Mouse (Mus musculus) limb, embryonic 15.5 days (tissue): Measurements from ENCODE around the gene Maml2. TPM values are rescaled to one million over a fixed set of nuclear protein-coding genes. Genes with fewer than 3 reads are reported as not detected.
A peak's percentile ranks its signal among the peaks of the same experiment; 100 is the strongest.

Source experiments
- ATAC-seq: fragments of 200-750 bp; cut with Nextera tagmentation; 2 replicates; pipeline ENCODE4 v1.8.0; 2017; ENCODE audit warnings: low read depth, moderate TSS enrichment; ENCODE audit not compliant: insufficient number of reproducible peaks, low FRiP score, low TSS enrichment
- H3K27ac ChIP-seq: fragments of 300-500 bp; sonication (generic); 2 replicates; pipeline ENCODE4 v1.5.1; 2015; ENCODE audit warnings: moderate library complexity, mild to moderate bottlenecking, inconsistent platforms
- H3K27me3 ChIP-seq: fragments of 300-500 bp; sonication (generic); 2 replicates; pipeline ENCODE4 v1.6.1; 2015; ENCODE audit warnings: inconsistent platforms
- H3K36me3 ChIP-seq: fragments of 300-500 bp; sonication (generic); 2 replicates; pipeline ENCODE4 v1.6.1; 2015; ENCODE audit warnings: inconsistent platforms
- H3K4me1 ChIP-seq: fragments of 300-500 bp; sonication (generic); 2 replicates; pipeline ENCODE4 v1.6.1; 2015; ENCODE audit warnings: inconsistent platforms
- H3K4me2 ChIP-seq: fragments of 300-500 bp; sonication (generic); 2 replicates; pipeline ENCODE4 v1.6.1; 2015; ENCODE audit warnings: mild to moderate bottlenecking, inconsistent platforms
- H3K4me3 ChIP-seq: fragments of 300-500 bp; sonication (generic); 2 replicates; pipeline ENCODE4 v1.5.1; 2015; ENCODE audit warnings: mild to moderate bottlenecking, inconsistent platforms
- H3K9ac ChIP-seq: fragments of 300-500 bp; sonication (generic); 2 replicates; pipeline ENCODE4 v1.6.1; 2015; ENCODE audit warnings: inconsistent platforms
- H3K9me3 ChIP-seq: fragments of 300-500 bp; sonication (generic); 2 replicates; pipeline ENCODE4 v1.6.1; 2016; ENCODE audit warnings: inconsistent platforms
- WGBS: fragments of 180-500 bp; shearing (Covaris S2); methylation state at CpG from one replicate; pipeline ENCODE4 v1.1.7; 2015; 5-methylcytosine and 5-hydroxymethylcytosine counted together
- polyA plus RNA-seq: library from polyadenylated mRNA; unstranded; fragments of >200 nt; fragmentation: Nextera tagmentation; extraction: Ambion mirVana; gene quantifications from 2 replicates; pipeline ENCODE4 v1.2.1, GENCODE M21; 2015

Maml2 gene
- polyA plus RNA-seq, 1 experiment from 2014 or later = 10.9 TPM

- Histone ChIP-seq H3K27me3 (no peaks in the 10 kb centered on the region), H3K9ac (no peak overlapping the region)
- ATAC-seq = no peak
These were observed 354.1 kb downstream of the Maml2 start for GRCm38 (mm10) chr9:13651828-13652227.

GRCm38 (mm10) chr9:13652389-13652877, 354.7 kb downstream of the Maml2 start:
- no peaks in the 10 kb centered on the region; the same call in 1 of the 2 replicates for H3K4me1 ChIP-seq
- 76% methylated on average over 8 of the region's 8 CpGs for WGBS
- no peaks in the 10 kb centered on the region for H3K9me3 ChIP-seq
- ATAC-seq = no peak
- no peak overlapping the region for H3K4me2 ChIP-seq
- H3K36me3 ChIP-seq = no peaks in the 10 kb centered on the region
- H3K4me3 ChIP-seq = no peak overlapping the region
- H3K9ac ChIP-seq = no peak overlapping the region
- no peaks in the 10 kb centered on the region for H3K27me3 ChIP-seq
- H3K27ac ChIP-seq = no peak overlapping the region

More at GRCm38 (mm10) chr9:13651828-13652227, 354.1 kb downstream of the Maml2 start:
- Histone ChIP-seq H3K9me3 (no peaks in the 10 kb centered on the region), H3K4me1 (no peaks in the 10 kb centered on the region; the same call in 1 of the 2 replicates), H3K36me3 (no peaks in the 10 kb centered on the region), H3K4me2 (no peak overlapping the region), H3K27ac (no peak overlapping the region), H3K4me3 (no peak overlapping the region)
- 88% methylated on average over 4 of the region's 4 CpGs for WGBS

GRCm38 (mm10) chr9:13652917-13653316, 355.2 kb downstream of the Maml2 start:
- Histone ChIP-seq H3K27ac (no peak overlapping the region), H3K9me3 (no peaks in the 10 kb centered on the region), H3K4me2 (no peak overlapping the region), H3K9ac (no peak overlapping the region), H3K36me3 (no peaks in the 10 kb centered on the region), H3K4me3 (no peak overlapping the region), H3K4me1 (no peaks in the 10 kb centered on the region; the same call in 1 of the 2 replicates), H3K27me3 (no peaks in the 10 kb centered on the region)
- 41% methylated on average over 3 of the region's 3 CpGs for WGBS
- no peak for ATAC-seq

- WGBS = 11% methylated on average over 12 of the region's 12 CpGs
- Histone ChIP-seq H3K9ac (no peak overlapping the region), H3K9me3 (no peaks in the 10 kb centered on the region), H3K27me3 (no peaks in the 10 kb centered on the region), H3K36me3 (no peaks in the 10 kb centered on the region), H3K4me2 (peak overlapping the region; percentile 29; the same call in 1 of the 2 replicates), H3K27ac (peak overlapping the region; percentile 38; the same call in 1 of the 2 replicates), H3K4me3 (no peak overlapping the region), H3K4me1 (peaks cover 18% of the 10 kb centered on the region)
- ATAC-seq = no peak
These were observed 364.2 kb downstream of the Maml2 start for GRCm38 (mm10) chr9:13661768-13662623.

- 76% methylated on average over 2 of the region's 2 CpGs for WGBS
- Histone ChIP-seq H3K36me3 (no peaks in the 10 kb centered on the region), H3K27ac (no peak overlapping the region), H3K4me1 (peaks cover 17% of the 10 kb centered on the region), H3K27me3 (no peaks in the 10 kb centered on the region), H3K4me2 (no peak overlapping the region), H3K9ac (no peak overlapping the region), H3K9me3 (no peaks in the 10 kb centered on the region), H3K4me3 (no peak overlapping the region)
- ATAC-seq = no peak
These were observed 367.8 kb downstream of the Maml2 start for GRCm38 (mm10) chr9:13665487-13665969.

GRCm38 (mm10) chr9:13667955-13668354, 370.2 kb downstream of the Maml2 start:
- no peak overlapping the region for H3K9ac ChIP-seq
- no peaks in the 10 kb centered on the region for H3K36me3 ChIP-seq
- H3K27me3 ChIP-seq = no peaks in the 10 kb centered on the region
- no peak overlapping the region for H3K27ac ChIP-seq
- no peak overlapping the region for H3K4me3 ChIP-seq
- no peaks in the 10 kb centered on the region for H3K9me3 ChIP-seq
- H3K4me2 ChIP-seq = no peak overlapping the region
- no peaks in the 10 kb centered on the region; the same call in 1 of the 2 replicates for H3K4me1 ChIP-seq
- ATAC-seq = no peak
- WGBS = 100% methylated on average over 1 of the region's 1 CpGs

GRCm38 (mm10) chr9:13668742-13669141, 371.0 kb downstream of the Maml2 start:
- Histone ChIP-seq H3K36me3 (no peaks in the 10 kb centered on the region), H3K4me1 (no peaks in the 10 kb centered on the region; the same call in 1 of the 2 replicates), H3K9me3 (no peaks in the 10 kb centered on the region), H3K9ac (no peak overlapping the region), H3K27me3 (no peaks in the 10 kb centered on the region), H3K4me2 (no peak overlapping the region), H3K27ac (no peak overlapping the region), H3K4me3 (no peak overlapping the region)
- 64% methylated on average over 2 of the region's 2 CpGs for WGBS
- no peak for ATAC-seq

GRCm38 (mm10) chr9:13671125-13671769, 373.5 kb downstream of the Maml2 start:
- no peak overlapping the region for H3K4me3 ChIP-seq
- WGBS = 83% methylated on average over 3 of the region's 3 CpGs
- H3K36me3 ChIP-seq = no peaks in the 10 kb centered on the region
- no peak overlapping the region for H3K4me2 ChIP-seq
- no peak overlapping the region for H3K9ac ChIP-seq
- H3K27ac ChIP-seq = no peak overlapping the region
- ATAC-seq = no peak
- H3K9me3 ChIP-seq = no peaks in the 10 kb centered on the region
- no peaks in the 10 kb centered on the region; the same call in 1 of the 2 replicates for H3K4me1 ChIP-seq
- H3K27me3 ChIP-seq = no peaks in the 10 kb centered on the region

GRCm38 (mm10) chr9:13673304-13673703, 375.5 kb downstream of the Maml2 start:
- no peaks in the 10 kb centered on the region; the same call in 1 of the 2 replicates for H3K4me1 ChIP-seq
- no peak overlapping the region for H3K4me3 ChIP-seq
- no peak for ATAC-seq
- no peaks in the 10 kb centered on the region for H3K27me3 ChIP-seq
- H3K9ac ChIP-seq = no peak overlapping the region
- no peak overlapping the region for H3K4me2 ChIP-seq
- no peaks in the 10 kb centered on the region for H3K36me3 ChIP-seq
- 65% methylated on average over 2 of the region's 2 CpGs for WGBS
- no peaks in the 10 kb centered on the region for H3K9me3 ChIP-seq
- no peak overlapping the region for H3K27ac ChIP-seq

- no peak overlapping the region for H3K9ac ChIP-seq
- WGBS = 90% methylated on average over 2 of the region's 2 CpGs
- H3K27me3 ChIP-seq = no peaks in the 10 kb centered on the region
- H3K4me3 ChIP-seq = no peak overlapping the region
- no peak overlapping the region for H3K27ac ChIP-seq
- H3K4me1 ChIP-seq = no peaks in the 10 kb centered on the region
- H3K4me2 ChIP-seq = no peak overlapping the region
- H3K36me3 ChIP-seq = no peaks in the 10 kb centered on the region
- H3K9me3 ChIP-seq = no peaks in the 10 kb centered on the region
- no peak for ATAC-seq
These were observed 380.3 kb downstream of the Maml2 start for GRCm38 (mm10) chr9:13678026-13678425.

- no peaks in the 10 kb centered on the region for H3K4me1 ChIP-seq
These were observed 381.9 kb downstream of the Maml2 start for GRCm38 (mm10) chr9:13679696-13680095.

GRCm38 (mm10) chr9:13681147-13681546, 383.4 kb downstream of the Maml2 start:
- H3K4me3 ChIP-seq = no peak overlapping the region
- no peak for ATAC-seq
- peak overlapping the region; percentile 36 for H3K4me2 ChIP-seq
- H3K9ac ChIP-seq = no peak overlapping the region
- no peaks in the 10 kb centered on the region for H3K9me3 ChIP-seq
- H3K27me3 ChIP-seq = no peaks in the 10 kb centered on the region
- 73% methylated on average over 8 of the region's 8 CpGs for WGBS
- no peaks in the 10 kb centered on the region for H3K36me3 ChIP-seq
- H3K27ac ChIP-seq = no peak overlapping the region; the same call in 1 of the 2 replicates
- H3K4me1 ChIP-seq = no peaks in the 10 kb centered on the region

More at GRCm38 (mm10) chr9:13679696-13680095, 381.9 kb downstream of the Maml2 start:
- Histone ChIP-seq H3K9ac (no peak overlapping the region), H3K27ac (no peak overlapping the region), H3K36me3 (no peaks in the 10 kb centered on the region), H3K27me3 (no peaks in the 10 kb centered on the region), H3K9me3 (no peaks in the 10 kb centered on the region), H3K4me2 (no peak overlapping the region), H3K4me3 (no peak overlapping the region)
- 94% methylated on average over 2 of the region's 2 CpGs for WGBS
- no peak for ATAC-seq
